Mouse (Mus musculus): Measurements from ENCODE around the gene Atg4d. TPM values are rescaled to one million over a fixed set of nuclear protein-coding genes. Genes with fewer than 3 reads are reported as not detected.

The Atg4d gene
- polyA plus RNA-seq, 1 experiment from 2014 or later: 40.5 TPM

GRCm38 (mm10) chr9:21231551-21231950, 33.5 kb upstream of the Atg4d start:
- no peak overlapping the region for H3K27ac ChIP-seq (replicated peaks)
- ATAC-seq (ENCODE audit: insufficient number of reproducible peaks, low FRiP score, low TSS enrichment, low read depth): no peak
- no peaks in the 10 kb centered on the region for H3K9me3 ChIP-seq (replicated peaks)
- WGBS: 51% methylated on average over 23 of the region's 23 CpGs
- peaks cover 65% of the 10 kb centered on the region for H3K36me3 ChIP-seq
- no peak overlapping the region for H3K9ac ChIP-seq
- H3K27me3 ChIP-seq: no peaks in the 10 kb centered on the region
- no peak overlapping the region for H3K4me2 ChIP-seq (replicated peaks)
- H3K4me1 ChIP-seq: peaks cover 23% of the 10 kb centered on the region
- H3K4me3 ChIP-seq (replicated peaks): no peak overlapping the region

GRCm38 (mm10) chr9:21232867-21233266, 32.2 kb upstream of the Atg4d start:
- H3K9ac ChIP-seq: no peak overlapping the region
- H3K36me3 ChIP-seq: peaks cover 71% of the 10 kb centered on the region
- no peaks in the 10 kb centered on the region for H3K9me3 ChIP-seq (replicated peaks)
- H3K27me3 ChIP-seq: no peaks in the 10 kb centered on the region
- H3K4me3 ChIP-seq (replicated peaks): no peak overlapping the region
- 83% methylated on average over 5 of the region's 5 CpGs for WGBS
- no peak for ATAC-seq (ENCODE audit: insufficient number of reproducible peaks, low FRiP score, low TSS enrichment, low read depth)
- H3K4me1 ChIP-seq: peaks cover 29% of the 10 kb centered on the region
- no peak overlapping the region for H3K27ac ChIP-seq (replicated peaks)
- H3K4me2 ChIP-seq (replicated peaks): no peak overlapping the region

GRCm38 (mm10) chr9:21233366-21233765, 31.7 kb upstream of the Atg4d start:
- WGBS: 92% methylated on average over 29 of the region's 29 CpGs
- H3K36me3 ChIP-seq: peaks cover 71% of the 10 kb centered on the region

GRCm38 (mm10) chr9:21233805-21234204, 31.3 kb upstream of the Atg4d start:
- 84% methylated on average over 28 of the region's 28 CpGs for WGBS
- peaks cover 71% of the 10 kb centered on the region for H3K36me3 ChIP-seq
- no peaks in the 10 kb centered on the region for H3K27me3 ChIP-seq
- H3K4me1 ChIP-seq: peaks cover 26% of the 10 kb centered on the region
- H3K4me3 ChIP-seq (replicated peaks): no peak overlapping the region
- ATAC-seq (ENCODE audit: insufficient number of reproducible peaks, low FRiP score, low TSS enrichment, low read depth): no peak
- no peak overlapping the region for H3K4me2 ChIP-seq (replicated peaks)
- no peaks in the 10 kb centered on the region for H3K9me3 ChIP-seq (replicated peaks)
- H3K9ac ChIP-seq: no peak overlapping the region
- H3K27ac ChIP-seq (replicated peaks): no peak overlapping the region

More at GRCm38 (mm10) chr9:21233366-21233765, 31.7 kb upstream of the Atg4d start:
- no peak for ATAC-seq (ENCODE audit: insufficient number of reproducible peaks, low FRiP score, low TSS enrichment, low read depth)
- Histone ChIP-seq H3K4me1 (peaks cover 26% of the 10 kb centered on the region), H3K4me3 (replicated peaks) (no peak overlapping the region), H3K9me3 (replicated peaks) (no peaks in the 10 kb centered on the region), H3K9ac (no peak overlapping the region), H3K27ac (replicated peaks) (no peak overlapping the region), H3K4me2 (replicated peaks) (no peak overlapping the region), H3K27me3 (no peaks in the 10 kb centered on the region)

- Histone ChIP-seq H3K4me2 (replicated peaks) (no peak overlapping the region), H3K9ac (no peak overlapping the region), H3K4me3 (replicated peaks) (no peak overlapping the region), H3K27me3 (no peaks in the 10 kb centered on the region), H3K9me3 (replicated peaks) (no peaks in the 10 kb centered on the region), H3K27ac (replicated peaks) (no peak overlapping the region), H3K36me3 (peaks cover 58% of the 10 kb centered on the region), H3K4me1 (peaks cover 32% of the 10 kb centered on the region)
- 81% methylated on average over 4 of the region's 4 CpGs for WGBS
- no peak for ATAC-seq (ENCODE audit: insufficient number of reproducible peaks, low FRiP score, low TSS enrichment, low read depth)
Observed at GRCm38 (mm10) chr9:21235341-21235740, 29.8 kb upstream of the Atg4d start.

GRCm38 (mm10) chr9:21236991-21237367, 28.1 kb upstream of the Atg4d start:
- peak overlapping the region; percentile 93 for H3K27ac ChIP-seq (replicated peaks)
- H3K36me3 ChIP-seq: peaks cover 41% of the 10 kb centered on the region
- H3K4me2 ChIP-seq (replicated peaks): peak overlapping the region; percentile 77
- 0 out of 2 replicates have a peak overlapping the region, but pooled peaks have one; percentile 88 for H3K9ac ChIP-seq
- WGBS: 79% methylated on average over 25 of the region's 25 CpGs
- peaks cover 27% of the 10 kb centered on the region for H3K4me1 ChIP-seq
- peak overlapping the region; percentile 84 for H3K4me3 ChIP-seq (replicated peaks)
- peaks cover 6% of the 10 kb centered on the region for H3K27me3 ChIP-seq
- no peaks in the 10 kb centered on the region for H3K9me3 ChIP-seq (replicated peaks)
- no peak for ATAC-seq (ENCODE audit: insufficient number of reproducible peaks, low FRiP score, low TSS enrichment, low read depth)

- peak overlapping the region; percentile 88 for H3K9ac ChIP-seq
- H3K27me3 ChIP-seq: peaks cover 11% of the 10 kb centered on the region
- H3K4me1 ChIP-seq: peaks cover 24% of the 10 kb centered on the region
- peak overlapping the region; percentile 84 for H3K4me3 ChIP-seq (replicated peaks)
- H3K36me3 ChIP-seq: peaks cover 36% of the 10 kb centered on the region
- WGBS: 14% methylated on average over 19 of the region's 19 CpGs
- peak overlapping the region; percentile 77 for H3K4me2 ChIP-seq (replicated peaks)
- no peaks in the 10 kb centered on the region for H3K9me3 ChIP-seq (replicated peaks)
- peak overlapping the region; percentile 93 for H3K27ac ChIP-seq (replicated peaks)
- ATAC-seq (ENCODE audit: insufficient number of reproducible peaks, low FRiP score, low TSS enrichment, low read depth): no peak; the same call in 1 of the 2 replicates
Observed at GRCm38 (mm10) chr9:21237368-21238003, 27.6 kb upstream of the Atg4d start.

GRCm38 (mm10) chr9:21238004-21238732, 26.9 kb upstream of the Atg4d start:
- Histone ChIP-seq H3K27ac (replicated peaks) (peak overlapping the region; percentile 93), H3K36me3 (peaks cover 32% of the 10 kb centered on the region), H3K4me3 (replicated peaks) (peak overlapping the region; percentile 84), H3K9ac (peak overlapping the region; percentile 88), H3K9me3 (replicated peaks) (no peaks in the 10 kb centered on the region), H3K27me3 (peaks cover 18% of the 10 kb centered on the region), H3K4me2 (replicated peaks) (peak overlapping the region; percentile 77), H3K4me1 (peaks cover 24% of the 10 kb centered on the region)
- WGBS: under 1% methylated on average over 31 of the region's 31 CpGs
- ATAC-seq (ENCODE audit: insufficient number of reproducible peaks, low FRiP score, low TSS enrichment, low read depth): no peak; the same call in none of the 2 replicates

GRCm38 (mm10) chr9:21238733-21239464, 26.2 kb upstream of the Atg4d start, which contains the start of gene Keap1:
Gene Keap1 (minus strand): TSS chr9:21239361.
- Histone ChIP-seq H3K27ac (replicated peaks) (peak within 1 kb of the TSS; percentile 93), H3K9me3 (replicated peaks) (no peaks in the 10 kb centered on the region), H3K4me1 (peaks cover 26% of the 10 kb centered on the region), H3K4me3 (replicated peaks) (peak within 1 kb of the TSS; percentile 84), H3K36me3 (peaks cover 25% of the 10 kb centered on the region), H3K4me2 (replicated peaks) (peak within 1 kb of the TSS; percentile 77), H3K9ac (peak within 1 kb of the TSS; percentile 88), H3K27me3 (peaks cover 25% of the 10 kb centered on the region)
- WGBS: under 1% methylated on average over 78 of the region's 90 CpGs
- peak; percentile 88 for ATAC-seq (ENCODE audit: insufficient number of reproducible peaks, low FRiP score, low TSS enrichment, low read depth)

- H3K27me3 ChIP-seq: peaks cover 31% of the 10 kb centered on the region
Observed at GRCm38 (mm10) chr9:21239465-21239848, 25.6 kb upstream of the Atg4d start.

GRCm38 (mm10) chr9:21241343-21241742, 23.8 kb upstream of the Atg4d start:
- H3K27ac ChIP-seq (replicated peaks): no peak overlapping the region
- H3K4me3 ChIP-seq (replicated peaks): no peak overlapping the region
- H3K9ac ChIP-seq: no peak overlapping the region
- peaks cover 39% of the 10 kb centered on the region for H3K4me1 ChIP-seq
- no peaks in the 10 kb centered on the region for H3K9me3 ChIP-seq (replicated peaks)
- H3K27me3 ChIP-seq: peaks cover 50% of the 10 kb centered on the region
- WGBS: 4% methylated on average over 11 of the region's 11 CpGs
- H3K4me2 ChIP-seq (replicated peaks): no peak overlapping the region
- no peak for ATAC-seq (ENCODE audit: insufficient number of reproducible peaks, low FRiP score, low TSS enrichment, low read depth)
- H3K36me3 ChIP-seq: peaks cover 6% of the 10 kb centered on the region; the same call in 1 of the 2 replicates

More at GRCm38 (mm10) chr9:21239465-21239848, 25.6 kb upstream of the Atg4d start:
- H3K4me1 ChIP-seq: peaks cover 32% of the 10 kb centered on the region
- H3K4me2 ChIP-seq (replicated peaks): peak overlapping the region; percentile 77
- peaks cover 19% of the 10 kb centered on the region for H3K36me3 ChIP-seq
- H3K9ac ChIP-seq: peak overlapping the region; percentile 88; the same call in 1 of the 2 replicates
- no peak for ATAC-seq (ENCODE audit: insufficient number of reproducible peaks, low FRiP score, low TSS enrichment, low read depth)
- H3K9me3 ChIP-seq (replicated peaks): no peaks in the 10 kb centered on the region
- peak overlapping the region; percentile 84 for H3K4me3 ChIP-seq (replicated peaks)
- peak overlapping the region; percentile 93 for H3K27ac ChIP-seq (replicated peaks)
- WGBS: 28% methylated on average over 4 of the region's 4 CpGs
